Mouse (Mus musculus) liver, embryonic 13.5 days (tissue): ENCODE measurements at regions not wholly inside any gene's neighbourhood (a gene's known extent, or its start where the extent isn't known, plus 50 kb on each side); places are given as distances from the start of the nearest gene placed in this dataset.

ENCODE experiments used
- ATAC-seq: fragments of 200-750 bp; cut with Nextera tagmentation; 2 replicates; pipeline ENCODE4 v1.8.0; 2017; ENCODE audit warnings: low read depth, mild to moderate bottlenecking, moderate number of reproducible peaks, moderate library complexity
- DNase-seq: peaks from one replicate; pipeline ENCODE4 v3.0.0; 2022
- H3K27ac ChIP-seq: fragments of 300-500 bp; sonication (generic); 2 replicates; pipeline ENCODE4 v1.5.1; 2015; ENCODE audit warnings: moderate library complexity, mild to moderate bottlenecking, inconsistent platforms
- H3K27me3 ChIP-seq: fragments of 300-500 bp; sonication (generic); 2 replicates; pipeline ENCODE4 v1.6.1; 2015; ENCODE audit warnings: mild to moderate bottlenecking, inconsistent platforms
- H3K36me3 ChIP-seq: fragments of 300-500 bp; sonication (generic); 2 replicates; pipeline ENCODE4 v1.6.1; 2015; ENCODE audit warnings: mild to moderate bottlenecking, inconsistent platforms
- H3K4me1 ChIP-seq: fragments of 300-500 bp; sonication (generic); replicated peaks from 2 replicates; pipeline ENCODE4 v1.6.1; 2015; ENCODE audit warnings: inconsistent platforms
- H3K4me2 ChIP-seq: fragments of 300-500 bp; sonication (generic); 2 replicates; pipeline ENCODE4 v1.6.1; 2015; ENCODE audit warnings: inconsistent platforms, mild to moderate bottlenecking, moderate library complexity
- H3K4me3 ChIP-seq: fragments of 300-500 bp; sonication (generic); replicated peaks from 2 replicates; pipeline ENCODE4 v1.5.1; 2015; ENCODE audit warnings: mild to moderate bottlenecking, inconsistent platforms
- H3K9ac ChIP-seq: fragments of 300-500 bp; sonication (generic); 2 replicates; pipeline ENCODE4 v1.6.1; 2015; ENCODE audit warnings: mild to moderate bottlenecking, inconsistent platforms
- H3K9me3 ChIP-seq: fragments of 300-500 bp; sonication (generic); replicated peaks from 2 replicates; pipeline ENCODE4 v1.6.1; 2016; ENCODE audit warnings: inconsistent platforms
- WGBS: fragments of 180-500 bp; shearing (Covaris S2); methylation state at CpG from one replicate; pipeline ENCODE4 v1.1.7; 2015; ENCODE audit not compliant: insufficient replicate concordance; 5-methylcytosine and 5-hydroxymethylcytosine counted together

DNA sequence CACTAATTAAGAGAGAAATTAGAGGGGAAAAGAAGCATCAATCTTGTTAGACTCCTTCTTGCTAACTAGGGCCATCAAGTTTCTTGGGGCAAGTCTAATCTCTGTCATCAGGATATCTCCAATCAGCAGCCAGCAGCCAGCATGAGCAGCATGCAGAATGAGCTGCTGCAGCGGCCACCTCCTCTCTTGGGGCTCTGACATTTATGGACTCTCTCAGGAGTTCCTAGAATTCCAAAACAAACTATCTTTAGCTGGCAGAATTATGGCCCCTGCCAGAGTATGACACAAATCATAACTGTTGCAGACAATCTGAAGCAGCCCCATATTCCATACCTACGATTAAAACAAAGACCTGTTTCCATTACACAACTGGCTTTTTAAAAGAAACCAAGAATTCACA, 56.0 kb upstream of the Tfap2a start:
- 62% methylated on average over 2 of the region's 2 CpGs for WGBS
- no peak overlapping the region for H3K9ac ChIP-seq
- ATAC-seq (no peak), DNase-seq (no peak)
- H3K9me3 ChIP-seq, result no peaks in the 10 kb centered on the region
- no peak overlapping the region for H3K4me3 ChIP-seq
- no peaks in the 10 kb centered on the region for H3K4me1 ChIP-seq
- no peaks in the 10 kb centered on the region for H3K27me3 ChIP-seq
- H3K27ac ChIP-seq, result no peak overlapping the region
- no peak overlapping the region for H3K4me2 ChIP-seq
- H3K36me3 ChIP-seq, result no peaks in the 10 kb centered on the region

DNA sequence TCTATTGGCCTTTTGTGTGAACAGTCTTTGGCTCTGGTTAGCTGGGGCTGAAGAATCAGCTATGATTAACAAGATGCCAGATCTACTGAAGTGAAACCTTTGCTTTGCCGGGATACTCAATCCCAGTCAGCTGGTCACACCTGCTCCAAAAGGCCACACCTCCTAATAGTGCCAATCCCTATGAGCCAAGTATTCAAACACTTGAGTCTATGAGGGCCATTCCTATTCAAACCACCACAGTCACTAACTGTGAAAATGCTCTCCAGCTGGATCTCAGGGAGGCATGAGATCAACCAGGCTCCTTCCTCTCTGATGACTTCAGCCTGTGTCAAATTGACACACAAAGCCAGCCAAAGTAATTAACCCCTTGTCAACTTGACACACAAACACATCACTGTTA, 54.8 kb upstream of the Tfap2a start:
- Histone ChIP-seq H3K4me2 (no peak overlapping the region), H3K4me3 (no peak overlapping the region), H3K9ac (no peak overlapping the region), H3K4me1 (no peaks in the 10 kb centered on the region), H3K27ac (no peak overlapping the region), H3K36me3 (no peaks in the 10 kb centered on the region), H3K9me3 (no peaks in the 10 kb centered on the region), H3K27me3 (no peaks in the 10 kb centered on the region)
- DNase-seq (no peak), ATAC-seq (no peak)
- 80% methylated on average over 1 of the region's 1 CpGs for WGBS

DNA sequence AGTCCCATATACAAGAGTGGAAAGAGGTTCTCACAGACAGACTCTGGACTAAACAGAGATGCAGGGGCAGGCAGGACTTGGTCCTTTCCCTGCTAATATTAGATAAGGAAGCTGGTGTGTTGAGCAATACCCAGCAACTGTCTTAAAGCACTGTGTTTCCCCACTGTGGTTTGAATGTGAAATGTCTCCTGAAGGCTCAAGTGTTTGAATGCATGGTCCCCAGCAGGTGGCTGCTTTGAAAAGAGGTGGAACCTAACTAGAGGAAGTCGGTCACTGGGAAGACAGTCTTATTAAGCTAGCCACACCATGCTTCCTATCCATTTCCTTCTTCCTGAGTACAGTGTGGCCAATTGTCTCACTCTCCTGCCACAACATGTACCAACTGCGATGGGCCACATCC, 50.0 kb upstream of the Tfap2a start:
- Histone ChIP-seq H3K36me3 (no peaks in the 10 kb centered on the region), H3K4me1 (peaks cover 3% of the 10 kb centered on the region; the same call in 1 of the 2 replicates), H3K9ac (no peak overlapping the region), H3K27me3 (no peaks in the 10 kb centered on the region), H3K9me3 (no peaks in the 10 kb centered on the region), H3K4me3 (no peak overlapping the region), H3K27ac (no peak overlapping the region), H3K4me2 (no peak overlapping the region)
- DNase-seq, result peak; percentile 3
- WGBS, result 17% methylated on average over 2 of the region's 2 CpGs
- no peak for ATAC-seq
